Mouse (Mus musculus) lung, embryonic 14.5 days (tissue): ENCODE measurements around the gene Usp25. TPM values are rescaled to one million over a fixed set of nuclear protein-coding genes. Genes with fewer than 3 reads are reported as not detected.

ENCODE experiments used
- ATAC-seq: fragments of 200-750 bp; cut with Nextera tagmentation; 2 replicates; pipeline ENCODE4 v1.8.0; 2017; ENCODE audit warnings: mild to moderate bottlenecking, moderate TSS enrichment, moderate library complexity; ENCODE audit not compliant: insufficient read depth
- DNase-seq: peaks from one replicate; pipeline ENCODE4 v3.0.0-alpha.2; 2015
- H3K27ac ChIP-seq: fragments of 300-500 bp; sonication (generic); 2 replicates; pipeline ENCODE4 v1.5.1; 2014; ENCODE audit warnings: low read depth, mild to moderate bottlenecking, moderate library complexity
- H3K27me3 ChIP-seq: fragments of 300-500 bp; sonication (generic); 2 replicates; pipeline ENCODE4 v1.6.1; 2014; ENCODE audit warnings: low read length, control low read depth; ENCODE audit not compliant: insufficient read depth
- H3K36me3 ChIP-seq: fragments of 300-500 bp; sonication (generic); 2 replicates; pipeline ENCODE4 v1.6.1; 2014; ENCODE audit warnings: control low read depth; ENCODE audit not compliant: insufficient read depth
- H3K4me1 ChIP-seq: fragments of 300-500 bp; sonication (generic); 2 replicates; pipeline ENCODE4 v1.6.1; 2014; ENCODE audit warnings: antibody characterized with exemption, control low read depth; ENCODE audit not compliant: insufficient read depth
- H3K4me2 ChIP-seq: fragments of 300-500 bp; sonication (generic); 2 replicates; pipeline ENCODE4 v1.6.1; 2014; ENCODE audit warnings: mild to moderate bottlenecking
- H3K4me3 ChIP-seq: fragments of 300-500 bp; sonication (generic); 2 replicates; pipeline ENCODE4 v1.5.1; 2014; ENCODE audit warnings: low read depth, low read length
- H3K9ac ChIP-seq: fragments of 300-500 bp; sonication (generic); 2 replicates; pipeline ENCODE4 v1.6.1; 2014
- H3K9me3 ChIP-seq: fragments of 300-500 bp; sonication (generic); 2 replicates; pipeline ENCODE4 v1.6.1; 2016; ENCODE audit warnings: low read depth, low read length, control low read depth
- CTCF ChIP-seq: IDR thresholded peaks from 2 replicates; pipeline ENCODE4 v1.5.1; 2016; ENCODE audit warnings: antibody characterized with exemption, low read depth
- WGBS: fragments of 180-500 bp; shearing (Covaris S2); extraction: QIAGEN DNeasy Blood & Tissue Kit; methylation state at CpG from one replicate; pipeline ENCODE4 v1.1.7; 2014; 5-methylcytosine and 5-hydroxymethylcytosine counted together
- polyA plus RNA-seq: library from polyadenylated mRNA; unstranded; fragments of >200 nt; fragmentation: Nextera tagmentation; extraction: Ambion mirVana; gene quantifications from 2 replicates; pipeline ENCODE4 v1.2.1, GENCODE M21; 2014

Gene Usp25
- polyA plus RNA-seq, result 25.8 and 26.4 TPM in 2 replicates

DNA sequence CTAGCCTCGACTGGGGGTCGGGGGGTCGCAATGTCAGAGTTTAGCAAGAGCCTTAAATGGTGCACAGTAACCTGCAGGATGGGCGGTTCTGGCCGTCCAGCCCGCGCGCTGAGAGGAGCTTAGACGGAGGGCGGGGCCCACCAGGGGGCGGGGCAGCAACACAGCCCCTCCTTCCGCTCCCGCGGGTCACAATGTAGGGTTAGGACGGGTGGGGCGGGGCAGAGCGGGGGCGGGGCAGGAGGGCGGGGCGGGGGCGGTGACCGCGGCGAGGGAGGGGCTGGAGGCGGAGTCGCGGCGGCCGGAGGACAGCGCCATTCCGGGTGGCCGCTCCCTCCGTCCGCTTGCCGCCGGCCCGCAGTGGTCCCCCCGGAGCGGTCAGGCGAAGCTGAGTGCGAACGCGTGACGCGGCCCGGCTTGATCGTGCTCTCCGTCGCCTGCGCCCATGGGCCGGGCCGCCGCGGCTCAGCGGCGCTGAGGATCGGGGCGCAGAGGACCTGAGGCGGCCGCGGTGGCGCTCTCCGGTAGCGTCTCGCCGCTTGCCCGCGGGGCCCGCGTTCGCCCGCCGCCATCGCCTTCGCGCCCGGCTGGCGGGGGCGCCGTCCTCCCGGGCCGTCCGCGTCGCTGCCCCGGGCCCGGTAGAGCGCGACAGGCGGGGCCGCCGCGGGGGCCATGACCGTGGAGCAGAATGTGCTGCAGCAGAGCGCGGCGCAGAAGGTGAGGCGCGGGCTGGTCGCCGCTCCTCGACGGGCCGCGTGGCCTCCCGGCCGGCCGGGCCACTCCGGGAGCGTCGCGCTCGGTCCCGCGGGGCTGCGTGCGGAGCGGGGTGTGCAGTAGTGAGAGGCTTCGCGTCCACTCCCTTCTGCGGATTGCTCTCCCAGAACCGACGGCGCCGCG lies at the start of gene Usp25:
Gene Usp25, plus strand, starts transcription at position 280 of the 894 bp plus-strand sequence.
- no peaks in the 10 kb centered on the region for H3K27me3 ChIP-seq
- under 1% methylated on average over 74 of the region's 126 CpGs for WGBS
- H3K4me1 ChIP-seq, result peaks cover 14% of the 10 kb centered on the region; the same call in 1 of the 2 replicates
- H3K9ac ChIP-seq, result peak within 1 kb of the TSS; percentile 94
- H3K36me3 ChIP-seq, result no peaks in the 10 kb centered on the region
- ATAC-seq (peak; percentile 97), DNase-seq (peak; percentile 90)
- H3K4me3 ChIP-seq, result peak within 1 kb of the TSS; percentile 85
- peak within 1 kb of the TSS; percentile 83 for H3K4me2 ChIP-seq
- H3K27ac ChIP-seq, result peak within 1 kb of the TSS; percentile 91
- no peaks in the 10 kb centered on the region for H3K9me3 ChIP-seq
- peak; percentile 31 for TF ChIP-seq CTCF

- H3K4me3 ChIP-seq, result no peak overlapping the region
- no peak for TF ChIP-seq CTCF
- WGBS, result 82% methylated on average over 3 of the region's 3 CpGs
- DNase-seq, result no peak
- no peaks in the 10 kb centered on the region for H3K4me1 ChIP-seq
- no peaks in the 10 kb centered on the region for H3K27me3 ChIP-seq
- no peak overlapping the region for H3K27ac ChIP-seq
- no peak overlapping the region for H3K9ac ChIP-seq
- H3K4me2 ChIP-seq, result no peak overlapping the region
- no peaks in the 10 kb centered on the region for H3K9me3 ChIP-seq
- ATAC-seq, result no peak
- H3K36me3 ChIP-seq, result no peaks in the 10 kb centered on the region
Observed at GRCm38 (mm10) chr16:76967593-76968275, 45.8 kb upstream of the Usp25 start.

- Histone ChIP-seq H3K4me2 (no peak overlapping the region), H3K36me3 (no peaks in the 10 kb centered on the region), H3K9me3 (no peaks in the 10 kb centered on the region), H3K27ac (no peak overlapping the region), H3K4me3 (no peak overlapping the region), H3K9ac (no peak overlapping the region), H3K27me3 (no peaks in the 10 kb centered on the region), H3K4me1 (no peaks in the 10 kb centered on the region)
- WGBS, result 48% methylated on average over 5 of the region's 5 CpGs
- no peak for TF ChIP-seq CTCF
- ATAC-seq (no peak), DNase-seq (no peak)
Observed at GRCm38 (mm10) chr16:76971211-76971610, 42.3 kb upstream of the Usp25 start.

DNA sequence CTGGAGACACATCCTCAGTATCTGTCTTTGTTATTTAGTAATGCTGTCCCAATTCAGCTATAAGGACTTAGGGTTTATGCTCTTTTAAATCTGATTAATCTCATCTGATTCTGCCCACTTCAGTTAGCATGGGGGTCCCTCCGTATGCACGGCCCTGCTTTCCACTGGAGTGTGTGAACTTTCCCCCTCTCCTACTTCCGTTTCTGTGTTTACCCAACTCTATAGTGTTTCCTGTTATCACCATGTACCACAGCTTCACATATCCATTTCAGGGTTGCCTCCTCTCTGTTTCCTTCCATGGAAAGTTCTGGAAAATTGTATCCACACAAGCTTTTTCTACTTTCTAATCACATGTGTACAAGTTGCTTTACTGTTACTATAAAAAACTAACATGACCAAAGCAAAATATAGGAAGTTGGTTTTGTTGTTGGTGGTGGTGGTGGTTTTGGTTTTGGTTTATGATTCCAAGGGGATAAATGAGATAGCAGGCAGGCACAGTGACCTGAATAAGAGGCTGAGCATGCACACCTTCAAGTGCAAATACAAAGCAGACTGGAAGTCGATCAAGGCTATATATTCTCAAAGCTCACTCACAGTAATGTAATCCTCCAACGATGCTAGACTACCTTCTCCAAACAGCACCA lies 36.6 kb upstream of the Usp25 start:
- H3K36me3 ChIP-seq, result no peaks in the 10 kb centered on the region
- H3K4me1 ChIP-seq, result no peaks in the 10 kb centered on the region
- no peak overlapping the region for H3K27ac ChIP-seq
- no peak overlapping the region for H3K9ac ChIP-seq
- DNase-seq (no peak), ATAC-seq (no peak)
- no peaks in the 10 kb centered on the region for H3K27me3 ChIP-seq
- H3K4me2 ChIP-seq, result no peak overlapping the region
- H3K9me3 ChIP-seq, result no peaks in the 10 kb centered on the region
- H3K4me3 ChIP-seq, result no peak overlapping the region
- no peak for TF ChIP-seq CTCF
- 62% methylated on average over 5 of the region's 5 CpGs for WGBS

DNA sequence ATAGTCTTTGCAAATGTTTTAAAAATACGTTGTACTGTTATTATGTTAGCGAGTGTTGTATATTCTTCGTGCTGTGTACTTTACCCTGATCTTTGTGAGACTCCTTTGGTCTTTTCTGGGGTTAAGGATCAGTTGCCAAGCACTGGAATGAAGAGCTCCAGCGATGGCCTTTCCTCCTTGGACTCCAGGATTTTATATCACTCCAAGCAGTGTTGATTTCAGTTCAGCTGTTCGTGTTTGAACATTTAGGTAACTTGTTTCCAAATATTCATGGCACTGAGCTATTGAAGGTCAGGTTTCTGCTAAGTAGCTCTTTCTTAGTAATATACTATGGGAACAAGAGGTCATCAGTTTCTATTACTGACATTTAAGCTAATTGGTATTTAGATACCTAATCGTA lies 29.8 kb upstream of the Usp25 start:
- H3K9ac ChIP-seq, result no peak overlapping the region
- H3K4me1 ChIP-seq, result no peaks in the 10 kb centered on the region
- H3K4me2 ChIP-seq, result no peak overlapping the region
- ATAC-seq, result no peak
- no peaks in the 10 kb centered on the region for H3K36me3 ChIP-seq
- DNase-seq, result no peak
- no peak overlapping the region for H3K4me3 ChIP-seq
- no peaks in the 10 kb centered on the region for H3K27me3 ChIP-seq
- TF ChIP-seq CTCF, result no peak
- WGBS, result 74% methylated on average over 6 of the region's 6 CpGs
- H3K9me3 ChIP-seq, result no peaks in the 10 kb centered on the region
- H3K27ac ChIP-seq, result no peak overlapping the region

GRCm38 (mm10) chr16:76987711-76988110 lies 25.8 kb upstream of the Usp25 start:
- WGBS, result 78% methylated on average over 4 of the region's 4 CpGs
- Histone ChIP-seq H3K4me1 (no peaks in the 10 kb centered on the region), H3K27ac (no peak overlapping the region), H3K36me3 (no peaks in the 10 kb centered on the region), H3K27me3 (no peaks in the 10 kb centered on the region), H3K4me3 (no peak overlapping the region), H3K9me3 (no peaks in the 10 kb centered on the region), H3K4me2 (no peak overlapping the region), H3K9ac (no peak overlapping the region)
- ATAC-seq (no peak), DNase-seq (no peak)
- TF ChIP-seq CTCF, result no peak

GRCm38 (mm10) chr16:77003900-77004299 lies 9.6 kb upstream of the Usp25 start:
- Histone ChIP-seq H3K27me3 (no peaks in the 10 kb centered on the region), H3K9me3 (no peaks in the 10 kb centered on the region), H3K9ac (no peak overlapping the region), H3K4me1 (no peaks in the 10 kb centered on the region), H3K4me2 (no peak overlapping the region), H3K27ac (no peak overlapping the region), H3K36me3 (no peaks in the 10 kb centered on the region), H3K4me3 (no peak overlapping the region)
- ATAC-seq, result no peak
- 83% methylated on average over 3 of the region's 3 CpGs for WGBS
- no peak for TF ChIP-seq CTCF
- no peak for DNase-seq
